Mouse (Mus musculus): ENCODE results near the gene Cyb5rl. TPM values are rescaled to one million over a fixed set of nuclear protein-coding genes. Genes with fewer than 3 reads are reported as not detected.

Gene Cyb5rl
- polyA plus RNA-seq (2017; shearing (Covaris generic)), result 5.8 TPM

GRCm38 (mm10) chr4:107066252-107067124 lies at the start of gene Cyb5rl, which contains the start of gene Mrpl37:
Gene Cyb5rl, plus strand, starts transcription at chr4:107066988.
Gene Mrpl37, minus strand, starts transcription at chr4:107066868.

GRCm38 (mm10) chr4:107096841-107097373 lies 30.1 kb downstream of the Cyb5rl start, which contains the start of gene Cdcp2:
Gene Cdcp2, plus strand, starts transcription at chr4:107096891.

Other genes starting within 250 kb of the Cyb5rl start
- 23.4 TPM for gene Ssbp3, start 156.3 kb upstream of the Cyb5rl start, polyA plus RNA-seq (2017; shearing (Covaris generic))
- 72.2 TPM for gene Mrpl37, start 120 bp upstream of the Cyb5rl start, polyA plus RNA-seq (2017; shearing (Covaris generic))
- not detected for gene Cdcp2, start 29.9 kb downstream of the Cyb5rl start, polyA plus RNA-seq (2017; shearing (Covaris generic))
- gene Tmem59, start 111.4 kb downstream of the Cyb5rl start, polyA plus RNA-seq (2017; shearing (Covaris generic)), result 447 TPM
- gene Tceanc2, start 112.1 kb downstream of the Cyb5rl start, polyA plus RNA-seq (2017; shearing (Covaris generic)), result 19.0 TPM
- 0.26 TPM for gene Ldlrad1, start 142.2 kb downstream of the Cyb5rl start, polyA plus RNA-seq (2017; shearing (Covaris generic))
- gene Lrrc42, start 186.5 kb downstream of the Cyb5rl start, polyA plus RNA-seq (2017; shearing (Covaris generic)), result 31.7 TPM
- 28.2 TPM for gene Hspb11, start 186.6 kb downstream of the Cyb5rl start, polyA plus RNA-seq (2017; shearing (Covaris generic))
- gene Dio1, start 240.2 kb downstream of the Cyb5rl start, polyA plus RNA-seq (2017; shearing (Covaris generic)), result not detected
- 119 TPM for gene Yipf1, start 247.4 kb downstream of the Cyb5rl start, polyA plus RNA-seq (2017; shearing (Covaris generic))

Data from activated CD4-positive, CD25-positive, alpha-beta regulatory T cell, adult 9 weeks (primary cell).